Mouse (Mus musculus): Measurements from ENCODE around the gene Gse1.

GRCm38 (mm10) chr8:120208113-120208512 lies 20.1 kb upstream of the Gse1 start:
- TF ChIP-seq MAFK (IDR thresholded peaks at IDR 0.05; ENCODE audit: insufficient read depth, low read depth, low read length) (no peak), CHD2 (IDR thresholded peaks at IDR 0.05; ENCODE audit: low read depth, low read length) (no peak), ZNF384 (IDR thresholded peaks at IDR 0.05; ENCODE audit: low read depth, low read length) (no peak), HCFC1 (IDR thresholded peaks at IDR 0.05; ENCODE audit: borderline replicate concordance, insufficient read depth, low read length) (no peak), ZC3H11A (IDR thresholded peaks at IDR 0.05; ENCODE audit: borderline replicate concordance, low read depth, low read length) (no peak)
